Mouse (Mus musculus): ENCODE measurements around the gene Dnase1l1. TPM values are rescaled to one million over a fixed set of nuclear protein-coding genes. Genes with fewer than 3 reads are reported as not detected.

Dnase1l1 gene
- total and polyA plus RNA-seq, 2 experiments from 2014 or later: 3.0 to 7.5 TPM

GRCm38 (mm10) chrX:74254153-74254887 is 27.8 kb downstream of the Dnase1l1 start, which contains the start of gene Emd:
Gene Emd, plus strand, starts transcription at chrX:74254687.
- DNase-seq (ENCODE audit: low spot score) (peak; percentile 94), ATAC-seq (ENCODE audit: low FRiP score) (peak; percentile 97)

DNA sequence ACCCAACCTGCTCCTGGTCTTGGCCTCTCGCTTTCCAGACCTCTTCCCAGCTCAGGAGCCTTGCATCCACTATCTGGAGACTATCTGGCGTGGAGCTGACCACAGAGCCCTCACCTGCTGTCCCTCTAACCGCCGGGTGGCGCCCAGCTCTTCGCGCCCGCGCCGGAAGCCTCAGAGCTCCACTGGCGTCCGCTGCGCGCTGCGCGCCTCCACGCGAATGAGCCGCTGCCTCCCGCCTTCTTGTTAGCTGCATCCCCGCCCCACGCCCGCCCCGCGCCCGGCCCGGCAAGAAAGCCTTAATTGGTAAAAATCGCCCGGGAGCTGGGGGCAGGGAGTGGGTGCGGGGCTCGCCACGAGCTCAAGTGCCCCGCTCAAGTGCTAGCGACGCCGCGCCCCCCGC is 32.5 kb downstream of the Dnase1l1 start, which contains the start of gene Flna:
TSS of gene Flna (minus strand) at position 206 of the 400 bp plus-strand sequence.
- Histone ChIP-seq H3K27ac (ENCODE audit: low read depth, low read length) (peak within 1 kb of the TSS; percentile 43; the same call in 1 of the 2 replicates), H3K9ac (replicated peaks; ENCODE audit: low read length, poor library complexity, severe bottlenecking) (peak within 1 kb of the TSS; percentile 62), H3K36me3 (ENCODE audit: insufficient read depth, low read length) (no peaks in the 10 kb centered on the region), H3K9me3 (ENCODE audit: low read length) (no peaks in the 10 kb centered on the region), H3K4me3 (ENCODE audit: low read depth, low read length) (peak within 1 kb of the TSS; percentile 41), H3K27me3 (ENCODE audit: insufficient read depth, low read length) (no peaks in the 10 kb centered on the region), H3K4me1 (ENCODE audit: insufficient read depth, low read length) (no peaks in the 10 kb centered on the region), H3K4me2 (ENCODE audit: low read depth, low read length, poor library complexity, severe bottlenecking) (peak within 1 kb of the TSS; percentile 57)
- peak; percentile 52 for TF ChIP-seq CTCF (IDR thresholded peaks at IDR 0.05)
- ATAC-seq (ENCODE audit: low FRiP score) (no peak), DNase-seq (ENCODE audit: low spot score) (peak; percentile 55)
- 19% methylated on average over 34 of the region's 38 CpGs for WGBS

More at GRCm38 (mm10) chrX:74254153-74254887, 27.8 kb downstream of the Dnase1l1 start, which contains the start of gene Emd:
- no peak for TF ChIP-seq CTCF (IDR thresholded peaks at IDR 0.05)
- Histone ChIP-seq H3K4me2 (ENCODE audit: low read depth, low read length, poor library complexity, severe bottlenecking) (peak within 1 kb of the TSS; percentile 62), H3K9ac (replicated peaks; ENCODE audit: low read length, poor library complexity, severe bottlenecking) (peak within 1 kb of the TSS; percentile 62), H3K4me1 (ENCODE audit: insufficient read depth, low read length) (no peaks in the 10 kb centered on the region), H3K36me3 (ENCODE audit: insufficient read depth, low read length) (no peaks in the 10 kb centered on the region), H3K27ac (ENCODE audit: low read depth, low read length) (peak within 1 kb of the TSS; percentile 77), H3K9me3 (ENCODE audit: low read length) (no peaks in the 10 kb centered on the region), H3K27me3 (ENCODE audit: insufficient read depth, low read length) (no peaks in the 10 kb centered on the region), H3K4me3 (ENCODE audit: low read depth, low read length) (peak within 1 kb of the TSS; percentile 48)
- WGBS: 22% methylated on average over 39 of the region's 39 CpGs

DNA sequence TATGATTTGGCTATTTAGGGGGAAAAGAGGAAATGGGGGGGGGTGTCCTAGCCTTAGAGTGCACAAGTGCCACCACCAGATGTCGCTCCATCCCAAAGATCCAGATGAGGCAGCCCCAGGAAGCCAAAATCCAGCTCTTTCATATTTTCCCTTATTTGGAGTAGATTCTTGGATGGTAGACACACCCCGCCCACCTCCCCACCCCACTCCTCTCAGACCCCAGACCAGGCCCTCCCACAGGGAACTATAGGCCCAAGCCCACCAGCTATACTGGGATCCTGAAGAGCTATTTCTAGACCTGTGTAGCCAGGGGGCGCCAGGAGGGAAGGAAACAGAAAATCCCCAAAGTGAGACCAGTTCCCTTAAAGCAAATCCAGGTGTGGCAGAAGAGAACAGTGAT is 33.5 kb downstream of the Dnase1l1 start:
- Histone ChIP-seq H3K27me3 (ENCODE audit: insufficient read depth, low read length) (no peaks in the 10 kb centered on the region), H3K4me3 (ENCODE audit: low read depth, low read length) (no peak overlapping the region), H3K4me2 (ENCODE audit: low read depth, low read length, poor library complexity, severe bottlenecking) (peak overlapping the region; percentile 57; the same call in 1 of the 2 replicates), H3K4me1 (ENCODE audit: insufficient read depth, low read length) (no peaks in the 10 kb centered on the region), H3K9ac (replicated peaks; ENCODE audit: low read length, poor library complexity, severe bottlenecking) (no peak overlapping the region), H3K27ac (ENCODE audit: low read depth, low read length) (no peak overlapping the region), H3K9me3 (ENCODE audit: low read length) (no peaks in the 10 kb centered on the region), H3K36me3 (ENCODE audit: insufficient read depth, low read length) (no peaks in the 10 kb centered on the region)
- 20% methylated on average over 3 of the region's 3 CpGs for WGBS
- TF ChIP-seq CTCF (IDR thresholded peaks at IDR 0.05): peak; percentile 65
- DNase-seq (ENCODE audit: low spot score) (peak; percentile 57), ATAC-seq (ENCODE audit: low FRiP score) (no peak)

DNA sequence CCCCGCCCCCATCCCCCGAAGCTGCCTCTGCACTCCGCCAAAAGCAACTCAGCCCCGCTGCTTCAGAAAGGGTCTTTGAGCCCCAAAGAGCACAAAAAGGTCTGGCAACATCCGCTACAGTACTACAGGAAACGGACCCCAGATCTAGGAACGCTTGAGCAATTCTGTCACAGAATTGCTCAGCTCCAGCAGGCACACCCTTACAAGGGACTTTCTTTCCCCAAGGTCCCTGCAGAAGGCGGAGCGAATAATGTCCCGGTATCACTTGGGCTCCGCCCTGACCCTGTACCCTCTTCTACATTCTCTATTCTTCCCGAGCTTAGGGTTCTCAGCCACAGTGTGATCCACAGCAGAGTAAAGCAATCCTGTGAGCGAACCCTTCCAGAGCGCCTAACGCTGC is 35.4 kb downstream of the Dnase1l1 start:
- H3K27me3 ChIP-seq (ENCODE audit: insufficient read depth, low read length): no peaks in the 10 kb centered on the region
- ATAC-seq (ENCODE audit: low FRiP score): peak; percentile 6
- 26% methylated on average over 13 of the region's 15 CpGs for WGBS
- DNase-seq (ENCODE audit: low spot score): no peak
- H3K4me1 ChIP-seq (ENCODE audit: insufficient read depth, low read length): no peaks in the 10 kb centered on the region
- peak overlapping the region; percentile 39; the same call in 1 of the 2 replicates for H3K9ac ChIP-seq (replicated peaks; ENCODE audit: low read length, poor library complexity, severe bottlenecking)
- H3K4me3 ChIP-seq (ENCODE audit: low read depth, low read length): peak overlapping the region; percentile 45
- no peak for TF ChIP-seq CTCF (IDR thresholded peaks at IDR 0.05)
- peak overlapping the region; percentile 69 for H3K27ac ChIP-seq (ENCODE audit: low read depth, low read length)
- 0 out of 2 replicates have a peak, but pooled peaks cover 5% of the 10 kb centered on the region for H3K36me3 ChIP-seq (ENCODE audit: insufficient read depth, low read length)
- no peaks in the 10 kb centered on the region for H3K9me3 ChIP-seq (ENCODE audit: low read length)
- H3K4me2 ChIP-seq (ENCODE audit: low read depth, low read length, poor library complexity, severe bottlenecking): peak overlapping the region; percentile 55

- no peak for TF ChIP-seq CTCF (IDR thresholded peaks at IDR 0.05)
- Histone ChIP-seq H3K4me3 (ENCODE audit: low read depth, low read length) (peak overlapping the region; percentile 45), H3K9ac (replicated peaks; ENCODE audit: low read length, poor library complexity, severe bottlenecking) (peak overlapping the region; percentile 68), H3K27ac (ENCODE audit: low read depth, low read length) (peak overlapping the region; percentile 87), H3K4me2 (ENCODE audit: low read depth, low read length, poor library complexity, severe bottlenecking) (peak overlapping the region; percentile 55), H3K4me1 (ENCODE audit: insufficient read depth, low read length) (no peaks in the 10 kb centered on the region), H3K9me3 (ENCODE audit: low read length) (no peaks in the 10 kb centered on the region), H3K27me3 (ENCODE audit: insufficient read depth, low read length) (no peaks in the 10 kb centered on the region), H3K36me3 (ENCODE audit: insufficient read depth, low read length) (peaks cover 9% of the 10 kb centered on the region)
- DNase-seq (ENCODE audit: low spot score) (peak; percentile 94), ATAC-seq (ENCODE audit: low FRiP score) (peak; percentile 88)
- WGBS: 19% methylated on average over 38 of the region's 38 CpGs
Observed at GRCm38 (mm10) chrX:74246213-74246681, 35.9 kb downstream of the Dnase1l1 start.

DNA sequence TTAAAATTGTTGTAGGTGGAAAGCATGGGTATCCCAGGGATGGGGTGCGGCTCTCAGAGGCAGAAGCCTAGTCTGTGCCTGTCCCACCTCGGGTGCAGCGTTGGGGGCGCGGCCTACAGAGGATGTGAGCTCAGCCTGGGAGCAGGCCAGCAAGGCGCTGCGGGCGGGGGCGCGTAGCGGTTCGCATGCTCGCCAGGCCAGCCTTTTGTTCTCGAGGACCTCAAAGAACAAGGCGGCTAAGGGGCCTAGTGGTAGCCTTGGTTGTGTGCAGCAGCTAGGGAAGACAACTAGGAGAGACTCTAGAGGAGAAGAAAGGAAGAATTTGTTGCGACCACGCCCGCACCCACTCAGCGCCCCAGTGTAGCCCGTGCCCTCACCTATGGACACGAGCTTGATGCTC is 36.5 kb downstream of the Dnase1l1 start:
- Histone ChIP-seq H3K4me3 (ENCODE audit: low read depth, low read length) (peak overlapping the region; percentile 45), H3K9me3 (ENCODE audit: low read length) (no peaks in the 10 kb centered on the region), H3K4me1 (ENCODE audit: insufficient read depth, low read length) (no peaks in the 10 kb centered on the region), H3K27ac (ENCODE audit: low read depth, low read length) (peak overlapping the region; percentile 87), H3K27me3 (ENCODE audit: insufficient read depth, low read length) (no peaks in the 10 kb centered on the region), H3K9ac (replicated peaks; ENCODE audit: low read length, poor library complexity, severe bottlenecking) (peak overlapping the region; percentile 68), H3K4me2 (ENCODE audit: low read depth, low read length, poor library complexity, severe bottlenecking) (peak overlapping the region; percentile 55), H3K36me3 (ENCODE audit: insufficient read depth, low read length) (peaks cover 14% of the 10 kb centered on the region)
- WGBS: 28% methylated on average over 21 of the region's 21 CpGs
- ATAC-seq (ENCODE audit: low FRiP score) (peak; percentile 53), DNase-seq (ENCODE audit: low spot score) (peak; percentile 79)
- TF ChIP-seq CTCF (IDR thresholded peaks at IDR 0.05): no peak

All from midbrain, postnatal 0 days (tissue).